In genomic region chr9:95188362-95189217, GRCm38 (mm10) we compare ENCODE assay signal across 11 mouse cellular contexts.
DNase-seq lines count a peak whose midpoint lies in the region; ATAC-seq and TF ChIP-seq lines count a peak whose summit lies in the region.
"Had no signal": no experiment of that assay in that cellular context is flagged by ENCODE, and none has a peak within 500 bp of the region (broad histone marks: within the 10 kb centered on the region; RNA-seq: fewer than 3 reads in every experiment).

No protein-coding gene starts in this region.

- WGBS in embryonic facial prominence, embryonic 13.5 days = 54% methylated on average over 8 of the region's 8 CpGs
- WGBS in heart, postnatal 0 days = 30% methylated on average over 8 of the region's 8 CpGs
- WGBS in lung, embryonic 15.5 days = 32% methylated on average over 8 of the region's 8 CpGs
- WGBS in forebrain, embryonic 12.5 days = 84% methylated on average over 8 of the region's 8 CpGs
- WGBS in hindbrain, embryonic 10.5 days = 76% methylated on average over 8 of the region's 8 CpGs

- no peak overlapping the region for H3K9ac ChIP-seq in embryonic facial prominence, embryonic 13.5 days
- H3K9ac ChIP-seq in heart, postnatal 0 days (replicated peaks; ENCODE audit: low read depth, low read length) = no peak overlapping the region
- H3K9ac ChIP-seq in lung, embryonic 15.5 days = no peak overlapping the region
- H3K9ac ChIP-seq in forebrain, embryonic 12.5 days = no peak overlapping the region

- H3K36me3 ChIP-seq in embryonic facial prominence, embryonic 13.5 days = no peaks in the 10 kb centered on the region
- no peaks in the 10 kb centered on the region for H3K36me3 ChIP-seq in heart, postnatal 0 days (replicated peaks; ENCODE audit: control insufficient read depth, insufficient read depth, low read length)
- no peaks in the 10 kb centered on the region for H3K36me3 ChIP-seq in lung, embryonic 15.5 days
- H3K36me3 ChIP-seq in forebrain, embryonic 12.5 days (replicated peaks) = no peaks in the 10 kb centered on the region
- no peaks in the 10 kb centered on the region for H3K36me3 ChIP-seq in hindbrain, embryonic 10.5 days
- H3K36me3 ChIP-seq: forebrain, embryonic 10.5 days had no signal

- H3K4me1 ChIP-seq in embryonic facial prominence, embryonic 13.5 days = peaks cover 31% of the 10 kb centered on the region
- peaks cover 10% of the 10 kb centered on the region for H3K4me1 ChIP-seq in heart, postnatal 0 days (ENCODE audit: control insufficient read depth, insufficient read depth)
- peaks cover 72% of the 10 kb centered on the region for H3K4me1 ChIP-seq in lung, embryonic 15.5 days
- no peaks in the 10 kb centered on the region for H3K4me1 ChIP-seq in forebrain, embryonic 12.5 days
- no peaks in the 10 kb centered on the region for H3K4me1 ChIP-seq in hindbrain, embryonic 10.5 days (replicated peaks)

- TF ChIP-seq CTCF in heart, postnatal 0 days (IDR thresholded peaks at IDR 0.05; ENCODE audit: low read depth) = no peak

- H3K27me3 ChIP-seq in embryonic facial prominence, embryonic 13.5 days = no peaks in the 10 kb centered on the region
- H3K27me3 ChIP-seq in heart, postnatal 0 days (ENCODE audit: control insufficient read depth, insufficient read depth, low read length) = no peaks in the 10 kb centered on the region
- H3K27me3 ChIP-seq in lung, embryonic 15.5 days = no peaks in the 10 kb centered on the region
- no peaks in the 10 kb centered on the region for H3K27me3 ChIP-seq in forebrain, embryonic 12.5 days
- no peaks in the 10 kb centered on the region for H3K27me3 ChIP-seq in hindbrain, embryonic 10.5 days (ENCODE audit: insufficient read depth, poor library complexity, severe bottlenecking)
- H3K27me3 ChIP-seq: megakaryocyte, embryonic 14.5 days had no signal

- ATAC-seq in embryonic facial prominence, embryonic 13.5 days (ENCODE audit: insufficient number of reproducible peaks, insufficient read depth, low FRiP score, low TSS enrichment, low read depth) = no peak
- peak; percentile 70 for ATAC-seq in heart, postnatal 0 days (ENCODE audit: insufficient read depth, low read depth)
- ATAC-seq in lung, embryonic 15.5 days (ENCODE audit: borderline replicate concordance, extremely low read depth, low FRiP score, low TSS enrichment) = peak; percentile 77
- no peak for ATAC-seq in forebrain, embryonic 12.5 days (ENCODE audit: low FRiP score)

- no peak overlapping the region for H3K4me3 ChIP-seq in embryonic facial prominence, embryonic 13.5 days
- H3K4me3 ChIP-seq in heart, postnatal 0 days (ENCODE audit: low read depth, low read length) = no peak overlapping the region
- no peak overlapping the region for H3K4me3 ChIP-seq in lung, embryonic 15.5 days
- no peak overlapping the region for H3K4me3 ChIP-seq in forebrain, embryonic 12.5 days (replicated peaks)
- no peak overlapping the region for H3K4me3 ChIP-seq in hindbrain, embryonic 10.5 days
- H3K4me3 ChIP-seq: forebrain, embryonic 10.5 days; megakaryocyte, embryonic 14.5 days had no signal

- no peaks in the 10 kb centered on the region for H3K9me3 ChIP-seq in embryonic facial prominence, embryonic 13.5 days
- H3K9me3 ChIP-seq in heart, postnatal 0 days (replicated peaks; ENCODE audit: control insufficient read depth, low read length) = no peaks in the 10 kb centered on the region
- H3K9me3 ChIP-seq in lung, embryonic 15.5 days = no peaks in the 10 kb centered on the region
- H3K9me3 ChIP-seq in forebrain, embryonic 12.5 days = no peaks in the 10 kb centered on the region
- no peaks in the 10 kb centered on the region for H3K9me3 ChIP-seq in hindbrain, embryonic 10.5 days
- H3K9me3 ChIP-seq: forebrain, embryonic 10.5 days had no signal

- no peak for TF ChIP-seq EP300 in heart, postnatal 0 days (IDR thresholded peaks at IDR 0.05; ENCODE audit: low read depth)

- DNase-seq in cerebellum, postnatal 10 days = peak; percentile 50 to 62
- no peak for DNase-seq in cerebellum, adult 11 months
- peak; percentile 40 for DNase-seq in heart, postnatal 0 days (ENCODE audit: low spot score)
- no peak for DNase-seq in natural killer cell, adult 2 months (ENCODE audit: low spot score in 2 of 2)
- no peak for DNase-seq in hindbrain, embryonic 10.5 days (ENCODE audit: low spot score)
- DNase-seq: adrenal gland, postnatal 14 days had no signal

- H3K27ac ChIP-seq in embryonic facial prominence, embryonic 13.5 days = peak overlapping the region; percentile 60; the same call in 1 of the 2 replicates
- no peak overlapping the region for H3K27ac ChIP-seq in heart, postnatal 0 days (ENCODE audit: low read depth)
- peak overlapping the region; percentile 79 for H3K27ac ChIP-seq in lung, embryonic 15.5 days
- H3K27ac ChIP-seq in forebrain, embryonic 12.5 days = no peak overlapping the region
- no peak overlapping the region for H3K27ac ChIP-seq in hindbrain, embryonic 10.5 days
- H3K27ac ChIP-seq: forebrain, embryonic 10.5 days had no signal

- H3K4me2 ChIP-seq in embryonic facial prominence, embryonic 13.5 days = no peak overlapping the region
- no peak overlapping the region for H3K4me2 ChIP-seq in heart, postnatal 0 days (ENCODE audit: low read depth, low read length)
- H3K4me2 ChIP-seq in lung, embryonic 15.5 days = no peak overlapping the region
- H3K4me2 ChIP-seq in forebrain, embryonic 12.5 days = no peak overlapping the region

Comparison
In these comparisons a context has a peak if more than half of its experiments do, and no peak if none do; other contexts are left out.
1. DNase-seq: peak in cerebellum, postnatal 10 days (2 of 2) and heart, postnatal 0 days (single experiment); none in cerebellum, adult 11 months (single experiment), natural killer cell, adult 2 months (0 of 2) and hindbrain, embryonic 10.5 days (single experiment).
2. ATAC-seq: peak in heart, postnatal 0 days (single experiment) and lung, embryonic 15.5 days (single experiment); none in embryonic facial prominence, embryonic 13.5 days (single experiment) and forebrain, embryonic 12.5 days (single experiment).
3. H3K27ac ChIP-seq: peak in embryonic facial prominence, embryonic 13.5 days (single experiment) and lung, embryonic 15.5 days (single experiment); none in heart, postnatal 0 days (single experiment), forebrain, embryonic 12.5 days (single experiment) and hindbrain, embryonic 10.5 days (single experiment).